Mouse (Mus musculus) neural tube, embryonic 10.5 days (tissue): Measurements from ENCODE around the gene Coro1b.
A peak's percentile ranks its signal among the peaks of the same experiment; 100 is the strongest.

Experiments used
- DNase-seq: peaks from one replicate; pipeline ENCODE4 v3.0.0-alpha.2; 2017; ENCODE audit warnings: low spot score; ENCODE audit errors: extremely low spot score

Coro1b gene

DNA sequence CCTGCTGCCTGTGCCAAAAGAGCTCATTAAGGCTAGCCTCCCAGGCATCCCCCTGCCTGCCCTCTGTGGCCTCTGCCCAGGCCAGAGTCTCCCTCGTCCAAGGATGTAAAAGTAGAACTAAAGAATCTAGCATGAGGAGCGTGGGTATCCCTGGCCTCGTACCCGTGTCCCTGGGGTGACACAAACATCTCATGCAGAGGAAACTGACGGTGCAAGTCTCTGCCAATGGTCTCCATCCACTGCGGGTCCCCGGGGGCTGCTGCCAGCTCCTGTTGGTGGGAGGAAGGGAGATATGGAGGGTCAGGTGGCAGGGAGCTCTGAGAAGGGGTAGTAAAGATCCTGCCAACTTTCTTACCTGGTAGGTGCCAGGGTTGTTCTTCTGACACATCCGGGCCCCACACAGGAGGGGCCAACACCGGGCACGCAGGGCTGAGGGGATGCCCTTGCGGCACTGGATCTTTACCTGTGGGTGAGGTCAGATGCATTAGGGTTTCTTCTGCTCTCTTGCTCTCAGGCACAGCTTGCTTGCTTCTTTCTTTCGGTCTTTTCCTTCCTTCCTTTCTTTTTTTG is 40.7 kb downstream of the Coro1b start:
- no peak for DNase-seq

DNA sequence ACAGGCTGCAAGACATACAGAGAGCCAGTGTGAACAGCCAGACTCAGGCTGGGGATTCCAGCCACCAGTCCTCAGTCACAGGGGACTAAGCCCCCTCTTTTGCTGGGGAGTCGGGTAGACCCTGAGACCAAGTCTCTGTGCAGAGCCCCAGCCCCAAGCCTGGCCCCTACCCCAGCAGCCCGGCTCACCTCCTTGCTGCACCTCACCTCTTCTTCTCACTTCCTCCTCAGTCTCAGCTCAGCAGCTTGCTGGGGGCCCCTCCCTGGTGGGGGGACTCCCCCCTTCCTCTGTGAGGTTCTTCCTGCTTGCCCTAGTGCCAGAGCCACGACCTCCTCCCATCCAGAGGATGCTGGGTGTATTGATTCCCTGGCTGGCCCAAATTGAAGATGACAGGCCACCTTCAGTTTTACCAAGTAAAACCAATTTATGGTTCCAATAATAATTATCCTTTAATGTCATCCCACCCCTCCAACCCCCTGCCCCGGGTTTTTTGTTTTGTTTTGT is 42.5 kb downstream of the Coro1b start, which contains the start of gene Tbc1d10c:
Tbc1d10c (minus strand) TSS at position 454 of the 504 bp plus-strand sequence.
- DNase-seq, result no peak

DNA sequence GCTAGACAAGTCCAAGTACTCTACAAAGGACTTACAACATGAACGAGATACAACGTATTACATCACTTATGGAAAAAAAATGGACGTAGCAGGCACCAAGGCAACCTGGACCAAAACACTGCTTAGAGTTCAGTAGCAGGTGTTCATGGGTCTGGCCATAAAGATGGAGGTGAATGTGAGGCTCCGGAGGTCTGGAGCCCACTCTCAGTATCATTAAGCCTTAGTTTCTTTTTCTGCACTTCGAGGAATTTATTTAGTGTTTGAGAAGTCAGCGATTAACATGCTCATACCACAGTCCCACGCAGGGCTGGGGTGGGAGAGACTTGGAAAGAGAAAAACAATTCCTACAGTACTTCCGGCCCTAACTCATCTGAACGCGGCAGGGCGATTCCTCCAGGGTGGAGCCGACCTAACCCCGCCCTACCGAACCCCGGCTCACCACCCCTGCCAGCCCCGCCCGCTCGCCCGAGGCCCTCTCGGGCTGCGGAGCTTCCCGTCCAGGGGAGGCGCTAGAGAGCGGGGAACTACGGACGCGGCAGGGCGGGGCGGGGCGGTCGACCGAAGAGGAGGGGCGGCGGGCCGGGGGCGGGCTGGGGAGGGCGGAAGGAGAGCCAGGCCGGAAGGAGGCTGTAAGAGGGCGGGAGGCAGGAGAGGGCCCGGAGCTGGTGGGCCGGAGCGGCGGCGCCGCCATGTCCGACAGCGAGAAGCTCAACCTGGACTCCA is 43.3 kb downstream of the Coro1b start, which contains the start of gene Ppp1ca:
Ppp1ca (plus strand) TSS at position 538 of the 723 bp plus-strand sequence.
- DNase-seq, result peak; percentile 98

DNA sequence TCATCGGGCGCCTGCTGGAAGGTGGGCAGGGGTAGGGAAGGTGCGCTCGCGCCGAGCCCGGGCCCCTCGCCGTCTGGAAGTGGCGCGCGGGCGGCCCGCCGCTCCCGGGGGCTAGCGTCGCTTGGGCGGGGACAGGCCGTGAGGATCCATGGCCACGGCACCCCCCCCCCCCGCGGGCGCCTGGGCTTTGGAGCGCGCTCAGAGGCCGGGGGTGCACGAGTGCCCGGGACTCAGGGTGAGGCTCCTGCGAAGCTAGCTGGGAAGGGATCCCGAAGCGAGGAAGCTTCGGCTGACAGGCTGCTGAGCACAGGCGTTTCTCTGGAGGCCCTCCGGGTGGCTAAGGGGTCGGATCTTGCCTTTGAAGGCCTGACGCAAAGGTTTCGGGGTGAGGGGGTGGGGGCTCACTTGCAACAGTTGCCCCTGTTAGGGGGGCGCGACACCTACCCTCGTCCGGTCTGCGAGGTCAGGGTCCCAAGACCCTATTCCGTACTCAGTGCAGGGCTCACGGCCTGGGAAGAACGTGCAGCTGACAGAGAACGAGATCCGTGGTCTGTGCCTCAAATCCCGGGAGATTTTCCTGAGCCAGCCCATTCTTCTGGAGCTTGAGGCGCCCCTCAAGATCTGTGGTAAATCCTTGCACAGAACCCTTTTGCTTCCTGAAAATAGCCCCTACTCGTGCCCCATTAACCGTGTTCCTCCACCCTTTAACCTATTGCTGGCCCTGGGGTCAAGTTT is 44.0 kb downstream of the Coro1b start:
- no peak for DNase-seq

DNA sequence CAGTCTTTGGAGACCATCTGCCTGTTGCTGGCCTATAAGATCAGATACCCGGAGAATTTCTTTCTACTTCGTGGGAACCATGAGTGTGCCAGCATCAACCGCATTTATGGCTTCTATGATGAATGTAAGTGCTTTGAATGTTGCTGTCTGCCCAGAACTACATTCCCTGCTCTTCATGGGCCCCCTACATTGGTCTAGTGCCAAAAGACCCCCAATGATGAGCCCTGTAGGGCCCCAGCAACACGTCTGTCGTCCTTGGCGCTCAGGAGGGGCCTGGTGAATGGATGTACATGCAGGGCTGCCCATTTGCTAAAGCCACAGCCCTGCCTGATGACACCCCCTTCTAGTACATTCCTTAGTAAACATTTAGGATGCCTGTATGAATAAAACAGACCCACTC is 44.7 kb downstream of the Coro1b start:
- DNase-seq, result no peak

DNA sequence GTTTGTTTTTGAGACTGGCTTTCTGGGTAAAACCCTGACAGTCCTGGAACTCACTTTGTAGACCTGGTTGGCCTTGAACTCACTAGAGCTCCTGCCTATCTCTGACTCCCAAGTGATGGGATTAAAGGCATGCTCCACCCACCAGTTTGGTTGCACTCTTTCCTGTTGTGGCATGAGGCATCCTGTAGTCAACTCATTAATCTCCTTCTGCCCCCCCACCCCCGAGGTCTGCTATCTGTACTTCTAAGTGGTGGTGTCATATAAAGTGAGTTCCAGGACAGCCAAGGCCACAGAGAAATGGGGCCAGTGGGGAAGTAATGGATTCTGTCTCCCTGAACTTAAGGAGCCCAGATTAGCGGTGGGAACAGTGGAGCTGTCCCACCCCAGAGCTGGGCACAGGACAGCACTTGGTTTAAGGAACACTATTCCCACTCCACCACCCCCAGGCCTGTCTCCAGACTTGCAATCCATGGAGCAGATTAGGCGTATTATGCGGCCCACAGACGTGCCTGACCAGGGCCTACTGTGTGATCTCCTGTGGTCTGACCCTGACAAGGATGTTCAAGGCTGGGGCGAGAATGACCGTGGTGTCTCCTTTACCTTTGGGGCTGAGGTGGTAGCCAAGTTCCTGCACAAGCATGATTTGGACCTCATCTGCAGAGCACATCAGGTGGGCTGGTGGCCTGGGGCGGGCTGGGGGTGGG is 45.8 kb downstream of the Coro1b start:
- DNase-seq, result no peak

DNA sequence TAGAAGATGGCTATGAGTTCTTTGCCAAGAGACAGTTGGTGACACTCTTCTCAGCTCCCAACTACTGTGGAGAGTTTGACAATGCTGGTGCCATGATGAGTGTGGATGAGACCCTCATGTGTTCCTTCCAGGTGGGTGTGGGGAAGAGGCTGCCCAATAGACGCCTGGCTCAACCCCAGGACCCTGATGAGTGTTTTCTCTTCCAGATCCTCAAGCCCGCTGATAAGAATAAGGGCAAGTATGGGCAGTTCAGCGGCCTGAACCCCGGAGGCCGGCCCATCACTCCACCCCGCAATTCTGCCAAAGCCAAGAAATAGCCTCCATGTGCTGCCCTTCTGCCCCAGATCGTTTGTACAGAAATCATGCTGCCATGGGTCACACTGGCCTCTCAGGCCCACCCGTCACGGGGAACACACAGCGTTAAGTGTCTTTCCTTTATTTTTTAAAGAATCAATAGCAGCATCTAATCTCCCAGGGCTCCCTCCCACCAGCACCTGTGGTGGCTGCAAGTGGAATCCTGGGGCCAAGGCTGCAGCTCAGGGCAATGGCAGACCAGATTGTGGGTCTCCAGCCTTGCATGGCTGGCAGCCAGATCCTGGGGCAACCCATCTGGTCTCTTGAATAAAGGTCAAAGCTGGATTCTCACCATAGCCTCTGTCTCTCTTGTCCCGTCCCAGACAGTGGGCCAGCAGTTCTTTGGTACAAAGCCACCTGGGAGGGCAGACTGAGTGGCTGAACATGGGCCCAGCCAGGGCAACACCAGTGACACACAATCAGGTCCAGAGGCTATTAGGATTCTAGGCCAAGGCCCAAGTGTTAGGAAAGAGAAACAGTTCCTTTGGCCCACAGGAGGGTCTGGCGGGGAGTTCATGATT is 46.6 kb downstream of the Coro1b start:
- no peak for DNase-seq

DNA sequence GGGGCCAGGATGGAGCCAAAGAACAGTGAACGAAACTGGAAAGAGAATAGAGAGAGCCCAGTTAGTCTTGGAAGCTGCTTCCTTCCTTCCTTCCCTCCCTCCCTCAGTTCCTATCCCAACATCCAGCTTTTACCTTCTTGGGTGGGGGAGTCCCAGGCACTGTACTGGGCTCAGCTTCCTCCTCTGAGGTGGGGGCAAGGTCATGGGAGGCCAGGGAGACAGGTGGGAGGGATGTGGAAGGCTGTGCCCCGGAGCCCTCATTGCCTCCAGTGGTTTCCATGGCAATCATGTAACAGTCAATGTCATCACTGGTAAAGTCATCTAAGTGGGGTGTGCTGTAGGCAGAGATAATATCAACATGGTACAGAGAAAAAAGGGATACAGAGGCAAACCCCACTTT is 47.6 kb downstream of the Coro1b start:
- no peak for DNase-seq

DNA sequence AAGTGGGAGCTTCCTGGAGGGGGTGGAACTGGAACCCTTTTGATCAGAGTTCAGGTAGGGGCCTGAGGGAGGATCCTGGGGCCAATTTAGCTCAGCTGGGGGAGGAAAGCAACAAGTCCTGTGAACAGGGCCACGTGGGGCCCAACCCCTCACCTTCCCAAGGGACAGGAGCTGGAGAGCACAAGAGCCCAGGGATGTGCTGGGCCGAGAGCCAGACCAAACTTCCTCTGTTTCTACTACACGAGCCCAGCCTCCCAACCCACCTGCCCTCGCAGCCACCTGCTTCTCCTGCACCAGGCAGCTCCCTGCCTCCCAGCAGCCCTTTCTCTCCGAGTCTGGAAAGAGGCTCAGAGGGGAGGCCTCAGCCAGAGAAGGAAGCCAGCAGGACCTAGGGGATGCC is 48.1 kb downstream of the Coro1b start:
- no peak for DNase-seq

DNA sequence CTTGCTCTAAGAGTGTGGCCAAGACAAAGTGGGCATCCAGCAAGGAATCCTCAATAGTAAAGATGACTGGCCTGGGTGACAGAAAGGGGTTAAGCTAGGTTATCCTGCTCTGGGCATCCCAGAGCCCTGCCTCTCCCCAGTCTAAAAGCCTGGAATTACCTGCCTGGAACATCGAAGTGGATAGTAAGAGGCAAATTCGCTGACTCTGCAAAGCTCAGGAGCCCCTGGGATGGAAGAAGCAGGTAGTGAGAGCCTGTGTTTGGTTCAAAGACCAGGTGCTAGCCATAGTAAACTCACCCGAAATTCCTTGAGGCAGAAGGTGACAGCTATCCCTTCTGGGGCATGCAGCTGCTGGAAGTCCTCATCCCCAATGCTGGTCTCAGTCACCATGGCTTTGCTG is 48.8 kb downstream of the Coro1b start:
- DNase-seq, result no peak

DNA sequence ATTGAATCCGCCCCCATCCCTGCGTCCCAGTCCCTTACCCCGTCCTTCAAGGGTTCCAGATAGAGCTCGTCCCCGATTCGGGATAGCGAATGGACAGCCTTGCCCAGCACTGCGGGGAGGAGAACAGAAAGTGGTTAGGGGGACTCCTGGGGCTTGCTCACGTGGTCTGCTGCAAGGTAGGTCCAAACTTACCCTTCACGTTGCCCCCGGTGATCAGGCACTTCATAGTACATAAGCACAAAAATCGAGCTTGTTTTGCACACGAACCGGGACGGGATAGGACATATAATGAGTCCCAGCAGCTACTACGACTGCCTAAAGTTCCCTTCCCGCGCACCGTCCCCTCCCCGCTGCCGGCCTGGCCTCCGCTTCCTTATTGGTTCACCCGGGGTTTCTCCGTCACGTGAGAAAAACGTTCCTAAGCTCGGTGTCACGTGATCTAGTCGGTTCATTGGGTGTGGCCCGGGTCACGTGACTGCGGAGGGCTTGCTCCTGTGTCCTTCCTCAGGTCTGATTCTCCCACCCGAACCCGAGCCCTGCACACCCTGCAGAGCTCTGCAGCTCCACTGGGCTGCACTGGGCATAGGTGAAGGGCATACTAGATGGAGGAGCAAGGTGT is 53.0 kb downstream of the Coro1b start, which contains the start of gene Rad9a:
Rad9a (minus strand) TSS at position 372 of the 619 bp plus-strand sequence.
- DNase-seq, result peak; percentile 98

DNA sequence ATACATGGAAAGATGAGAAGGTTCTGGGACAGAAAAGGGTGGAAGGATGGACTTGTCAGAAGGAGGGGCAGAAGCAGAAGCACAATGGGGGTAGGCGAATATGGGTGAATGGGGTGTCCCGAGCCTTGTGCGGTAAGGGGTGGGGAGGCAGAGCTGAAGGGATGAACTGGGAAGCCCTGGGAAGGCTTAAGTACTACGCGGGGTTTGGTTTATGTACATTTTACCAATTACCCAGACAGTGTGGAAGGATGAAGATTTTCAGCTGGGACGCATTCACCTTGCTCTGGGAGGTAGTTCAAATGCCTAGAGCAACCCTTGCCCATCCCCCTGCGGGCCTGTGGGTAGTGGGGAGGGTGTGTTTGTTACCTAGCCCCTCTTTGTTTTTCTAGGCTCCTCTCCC is 53.7 kb downstream of the Coro1b start:
- no peak for DNase-seq

DNA sequence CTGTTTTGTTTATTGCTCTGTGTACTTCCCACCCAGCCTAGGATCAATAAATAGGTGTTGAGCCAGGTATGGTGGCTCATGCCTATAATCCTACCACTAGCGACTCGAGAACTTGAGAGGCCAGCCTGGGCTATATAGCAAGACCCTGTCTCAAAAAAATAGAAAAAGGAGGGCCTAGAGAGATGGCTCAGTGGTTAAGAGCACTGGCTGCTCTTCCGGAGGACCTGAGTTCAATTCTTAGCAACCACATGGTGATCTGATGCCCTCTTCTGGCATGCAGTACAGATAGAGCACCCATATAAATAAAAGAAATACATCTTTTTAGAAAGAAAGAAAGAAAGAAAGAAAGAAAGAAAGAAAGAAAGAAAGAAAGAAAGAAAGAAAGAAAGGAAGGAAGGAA is 54.7 kb downstream of the Coro1b start:
- DNase-seq, result no peak
